Mouse (Mus musculus): Measurements from ENCODE around the gene Tmem80. TPM values are rescaled to one million over a fixed set of nuclear protein-coding genes. Genes with fewer than 3 reads are reported as not detected.

The Tmem80 gene
- total RNA-seq, 2 experiments from 2014 or later, result 10.2 to 10.6 TPM

DNA sequence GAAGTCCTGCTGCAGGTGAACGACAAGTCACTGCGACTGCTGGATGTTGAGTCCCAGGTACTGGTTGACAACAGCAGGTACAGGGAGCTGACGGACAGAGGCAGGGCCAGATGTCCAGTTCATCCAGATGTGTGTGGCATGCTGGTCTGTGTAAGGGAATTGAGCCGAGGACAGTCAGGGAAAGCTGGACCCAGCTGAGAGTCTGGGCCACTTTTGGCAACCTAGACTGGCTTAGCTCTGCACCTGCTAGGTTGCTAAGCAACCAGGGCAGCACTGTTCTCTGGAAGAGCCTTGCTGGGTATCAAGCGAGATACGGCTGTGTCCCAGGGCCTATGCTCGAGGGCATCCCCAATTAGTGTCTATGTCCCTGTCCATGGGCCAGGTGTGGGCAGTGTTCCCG lies 27.5 kb downstream of the Tmem80 start:
- no peak for DNase-seq
- intact Hi-C loops (cut with DNase I), result no loop called here

DNA sequence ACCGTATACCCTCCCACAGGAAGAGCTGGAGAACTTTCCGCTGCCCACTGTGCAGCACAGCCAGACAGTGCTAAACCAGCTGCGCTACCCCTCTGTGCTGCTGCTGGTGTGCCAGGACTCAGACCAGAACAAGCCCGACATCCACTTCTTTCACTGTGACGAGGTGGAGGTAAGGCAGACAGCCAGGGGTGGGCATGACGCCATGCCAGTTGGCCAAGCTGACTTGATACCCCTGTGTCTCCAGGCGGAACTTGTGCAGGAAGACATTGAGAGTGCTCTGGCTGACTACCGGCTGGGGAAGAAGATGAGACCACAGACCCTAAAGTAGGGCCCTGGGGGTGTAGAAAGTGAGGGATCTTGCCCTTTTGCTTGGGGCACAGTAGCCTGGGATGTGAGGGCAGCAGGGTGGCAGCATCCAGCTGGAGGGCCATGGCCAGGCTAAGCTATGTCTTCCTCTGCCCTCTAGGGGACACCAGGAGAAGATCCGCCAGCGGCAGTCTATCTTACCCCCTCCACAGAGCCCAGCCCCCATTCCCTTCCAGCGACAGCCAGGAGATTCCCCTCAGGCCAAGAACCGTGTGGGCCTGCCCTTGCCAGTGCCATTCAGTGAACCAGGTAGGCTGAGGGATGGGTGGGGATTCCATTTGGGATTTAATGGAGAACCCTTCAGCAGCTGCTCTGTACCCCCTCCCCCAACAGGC lies 28.2 kb downstream of the Tmem80 start:
- intact Hi-C loops (cut with DNase I), result no loop called here
- no peak for DNase-seq

DNA sequence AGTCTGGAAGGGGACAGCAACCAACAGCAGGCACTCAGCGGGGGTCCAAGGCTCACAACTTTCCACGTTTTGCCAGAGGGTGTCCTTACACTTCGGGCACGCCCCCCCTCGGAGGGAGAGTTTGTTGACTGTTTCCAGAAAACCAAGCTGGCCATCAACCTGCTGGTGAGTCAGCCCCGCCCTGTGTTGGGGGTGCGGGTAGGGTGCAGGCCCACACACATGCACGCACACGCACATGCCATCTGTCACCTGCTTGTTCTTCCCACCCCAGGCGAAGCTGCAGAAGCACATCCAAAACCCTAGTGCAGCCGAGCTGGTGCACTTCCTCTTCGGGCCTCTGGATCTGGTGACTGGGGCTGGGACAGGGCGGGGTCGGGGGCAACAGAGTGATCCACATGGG lies 29.4 kb downstream of the Tmem80 start:
- DNase-seq, result no peak
- intact Hi-C loops (cut with DNase I), result no loop called here

- intact Hi-C loops (cut with DNase I), result no loop called here
- no peak for DNase-seq
These were observed 34.0 kb downstream of the Tmem80 start for GRCm38 (mm10) chr7:141361510-141361909.

DNA sequence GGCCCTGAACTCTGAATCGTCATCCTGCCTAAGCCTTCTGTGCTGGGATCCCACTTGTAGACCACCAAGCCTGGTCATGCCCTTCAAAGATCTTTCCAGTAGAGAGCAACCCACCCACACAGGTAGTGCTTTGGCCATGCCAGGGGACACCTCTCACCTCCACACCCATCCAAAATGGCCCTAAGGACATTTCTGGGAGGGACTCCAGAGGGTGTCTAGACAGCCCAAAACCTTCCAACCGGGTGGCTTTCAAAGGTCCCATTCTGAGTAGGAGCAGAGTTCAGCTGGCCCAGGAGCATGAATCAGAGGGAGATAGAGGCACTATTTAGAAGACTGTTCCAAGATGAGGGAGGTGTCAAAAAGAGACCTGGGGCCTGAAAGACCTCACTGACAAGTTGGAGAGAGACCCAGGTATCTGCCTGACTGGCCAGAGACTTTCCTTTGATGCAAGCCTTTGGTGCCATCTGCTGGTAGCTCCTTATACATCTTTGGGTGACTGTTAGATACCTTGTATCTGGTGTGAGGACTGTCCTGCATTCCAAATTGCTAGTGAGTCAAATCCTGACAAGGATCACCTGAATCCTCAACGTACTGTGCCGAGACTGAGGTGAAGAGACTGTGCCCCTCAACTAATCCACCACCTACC lies 35.7 kb downstream of the Tmem80 start:
- peak in 1 of 2 experiments; percentile 21 for DNase-seq
- intact Hi-C loops (cut with DNase I), result no loop called here

DNA sequence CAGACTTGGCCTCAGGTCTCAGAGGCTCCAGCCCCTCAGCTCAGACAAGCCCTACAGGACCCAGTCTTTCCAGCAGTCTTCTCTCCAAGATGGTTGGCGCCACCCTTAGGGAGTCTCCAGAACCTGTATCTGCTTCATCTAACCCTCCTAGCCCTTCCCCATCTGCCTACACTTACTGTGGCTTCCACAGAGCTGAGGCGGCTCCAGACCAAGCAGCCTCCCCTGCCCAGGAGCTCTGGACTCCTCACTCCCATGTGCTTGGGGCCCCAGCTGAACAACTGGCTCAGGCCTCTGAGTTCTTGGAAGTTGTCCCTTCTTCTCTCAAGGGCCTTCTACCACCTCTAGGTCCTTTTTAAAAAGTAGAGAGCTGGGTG lies 36.2 kb downstream of the Tmem80 start:
- no peak for DNase-seq
- intact Hi-C loops (cut with DNase I), result loop anchor here (1.0 kb wide), 1 partner anchor 98 kb away; no protein-coding TSS in a partner anchor

DNA sequence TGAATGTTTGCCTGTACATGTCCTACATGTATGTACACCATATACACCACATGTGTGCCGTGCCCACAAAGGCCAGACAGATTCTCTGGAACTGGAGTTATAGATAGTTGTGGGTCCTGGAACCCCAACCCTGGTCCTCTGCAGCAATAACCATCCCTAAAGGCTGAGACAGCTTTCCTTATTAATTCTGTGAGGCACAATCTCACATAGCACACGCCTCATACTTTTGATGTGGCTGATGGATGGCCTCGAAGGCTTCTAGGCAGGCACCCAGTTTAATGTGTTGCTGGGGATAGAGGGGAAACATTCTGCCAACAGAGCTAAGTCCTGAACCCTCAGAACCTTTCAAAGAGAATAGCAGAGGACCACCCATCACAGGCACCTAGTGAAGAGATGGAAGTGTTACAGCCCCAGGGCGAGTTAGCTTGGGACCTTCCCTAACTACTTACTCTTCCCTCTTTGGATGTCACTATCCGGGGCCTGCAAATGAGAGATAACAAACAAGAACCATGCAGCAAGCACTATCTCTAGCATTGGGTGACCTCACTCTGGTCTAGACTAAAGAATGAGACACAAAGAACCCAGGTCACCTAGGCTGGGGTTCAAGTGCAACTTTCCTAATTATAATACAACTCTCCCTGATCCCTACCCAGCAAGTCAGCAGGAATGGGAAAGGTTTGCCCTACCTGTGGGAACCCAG lies 37.0 kb downstream of the Tmem80 start:
- intact Hi-C loops (cut with DNase I), result loop anchor here (1.0 kb wide), 1 partner anchor 99 kb away; no protein-coding TSS in a partner anchor
- DNase-seq, result no peak

- DNase-seq, result no peak
- intact Hi-C loops (cut with DNase I), result no loop called here
These were observed 37.5 kb downstream of the Tmem80 start for GRCm38 (mm10) chr7:141365049-141365445.

- DNase-seq, result no peak
- intact Hi-C loops (cut with DNase I), result no loop called here
These were observed 39.8 kb downstream of the Tmem80 start for GRCm38 (mm10) chr7:141367358-141367757.

DNA sequence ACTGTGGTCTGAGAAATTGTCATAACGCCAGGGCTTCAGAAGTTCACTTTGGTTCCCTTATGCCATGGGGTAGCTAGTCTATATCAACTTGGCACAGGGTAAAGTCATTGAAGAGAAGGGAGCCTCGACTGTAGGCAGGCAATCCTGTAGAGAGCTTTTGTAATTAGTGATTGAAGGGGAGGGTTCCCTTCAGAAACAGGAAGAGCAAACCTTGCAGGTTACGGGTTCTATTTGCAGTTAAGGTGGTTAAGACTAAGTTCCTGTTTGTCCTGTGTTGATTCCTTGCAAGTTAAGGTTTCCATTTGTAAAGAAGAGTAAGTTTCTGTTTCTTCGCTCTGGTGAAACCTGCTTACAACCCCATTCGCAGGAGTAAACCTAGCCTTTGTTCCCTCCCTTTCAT lies 42.4 kb downstream of the Tmem80 start:
- intact Hi-C loops (cut with DNase I), result no loop called here
- no peak for DNase-seq

- no peak for DNase-seq
- intact Hi-C loops (cut with DNase I), result no loop called here
These were observed 44.5 kb downstream of the Tmem80 start for GRCm38 (mm10) chr7:141371942-141372595.

DNA sequence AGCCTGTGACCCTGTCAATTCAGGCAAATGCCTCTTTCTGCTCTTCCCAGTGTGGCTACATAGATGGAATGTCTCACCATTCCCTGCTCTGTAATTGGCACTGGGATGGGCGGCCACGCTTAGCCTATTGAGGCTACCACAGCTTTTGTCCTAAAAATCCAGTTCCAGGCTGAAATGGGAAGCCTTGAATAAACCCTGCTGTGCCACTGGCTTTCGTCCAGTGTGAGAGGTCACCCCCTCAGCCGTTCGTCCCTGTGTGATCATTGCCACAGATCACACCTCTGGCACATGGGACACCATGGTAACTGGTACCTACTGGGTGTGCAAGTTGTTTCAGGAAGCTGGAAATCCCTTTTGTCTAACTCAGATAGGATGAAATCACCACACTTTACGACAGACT lies 46.1 kb downstream of the Tmem80 start:
- intact Hi-C loops (cut with DNase I), result no loop called here
- no peak for DNase-seq

DNA sequence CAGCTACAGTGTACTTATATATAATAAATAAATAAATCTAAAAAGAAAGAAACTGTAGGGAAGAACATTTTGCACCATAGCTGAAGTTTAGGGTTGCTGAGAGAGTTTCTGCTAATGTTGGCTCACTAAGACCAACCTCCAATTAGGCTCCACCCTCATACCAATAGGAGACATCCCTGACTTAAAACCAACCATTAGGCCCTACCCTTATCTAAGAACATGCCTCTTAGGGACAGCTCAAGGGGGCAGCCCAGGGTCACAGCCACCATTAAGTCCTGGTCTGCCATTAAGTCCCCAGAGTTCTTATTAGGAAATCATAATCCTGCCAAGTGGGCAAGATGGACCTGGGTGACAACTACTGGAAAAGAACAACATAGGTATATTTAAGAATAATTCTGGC lies 46.9 kb downstream of the Tmem80 start:
- intact Hi-C loops (cut with DNase I), result no loop called here
- no peak for DNase-seq

DNA sequence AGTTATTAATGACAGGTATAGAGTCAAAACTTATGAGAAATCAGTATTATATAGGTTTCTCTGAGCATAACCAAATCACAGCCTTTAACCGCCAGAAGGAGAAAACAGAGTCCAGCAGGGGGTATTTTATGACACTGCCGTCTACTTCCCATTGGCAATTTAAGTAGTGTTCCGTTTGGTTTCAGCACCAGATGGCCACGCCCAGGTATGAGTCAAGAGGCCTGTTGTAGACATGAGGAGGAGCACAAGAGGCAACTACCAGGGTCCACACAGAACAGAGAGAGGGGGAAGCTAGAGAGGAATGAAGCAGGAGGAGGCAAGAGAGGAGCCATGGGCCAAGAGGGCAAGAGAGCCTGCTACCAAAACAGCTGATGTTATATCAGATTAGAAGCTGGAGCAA lies 52.0 kb downstream of the Tmem80 start:
- peak in 1 of 2 experiments; percentile 9 for DNase-seq
- intact Hi-C loops (cut with DNase I), result no loop called here

DNA sequence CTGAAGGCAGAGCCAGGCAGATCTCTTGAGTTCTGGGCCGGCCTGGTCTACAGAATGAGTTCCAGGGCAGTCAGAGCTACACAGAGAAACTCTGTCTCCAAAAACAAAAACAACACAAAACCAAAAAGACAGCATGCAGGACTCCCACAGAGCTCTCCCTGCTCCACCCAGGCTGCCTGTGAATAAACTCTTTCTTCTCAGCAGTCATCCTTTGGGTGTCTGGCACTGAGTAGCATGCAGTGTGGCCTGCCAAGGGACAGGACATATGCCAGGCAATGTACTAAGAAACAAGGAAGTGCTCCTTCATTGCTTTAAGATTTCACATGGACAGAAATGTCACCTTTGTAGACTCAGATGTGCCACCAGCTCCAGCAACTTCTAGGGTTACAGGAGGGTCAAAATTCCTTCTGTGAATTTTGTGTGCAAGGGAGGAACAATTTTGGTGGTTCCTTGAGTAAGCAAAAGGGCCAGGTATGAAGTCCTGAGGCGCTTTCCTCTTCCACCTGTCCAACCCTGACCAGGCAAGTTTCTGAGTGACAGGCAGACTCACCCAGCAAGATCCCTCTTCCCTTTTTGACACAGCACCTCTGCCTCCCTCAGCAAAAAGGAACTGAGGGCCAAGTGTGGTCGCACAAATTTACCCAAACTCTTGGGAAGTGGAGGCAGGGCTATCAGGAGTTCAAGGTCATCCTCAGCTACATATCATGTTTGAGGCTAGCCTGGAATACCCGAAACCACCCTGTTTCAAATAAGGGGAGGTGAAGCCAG lies 53.7 kb downstream of the Tmem80 start:
- no peak for DNase-seq
- intact Hi-C loops (cut with DNase I), result no loop called here

Other genes with a start within 250 kb of the Tmem80 start
- under 1 TPM in 1 of 2 experiments, not detected in 1; 0.12 TPM for gene Pkp3, start 249.5 kb upstream of the Tmem80 start, total RNA-seq (2021)
- gene Sigirr, start 227.2 kb upstream of the Tmem80 start, total RNA-seq (2021), result 1 to 10 TPM; 1.7 to 2.0 TPM
- gene Ano9, start 209.9 kb upstream of the Tmem80 start, total RNA-seq (2021), result not detected
- 10 to 100 TPM; 15.9 to 18.7 TPM for gene Ptdss2, start 205.4 kb upstream of the Tmem80 start, total RNA-seq (2021)
- gene Rnh1, start 154.9 kb upstream of the Tmem80 start, total RNA-seq (2021), result 10 to 100 TPM; 41.8 to 45.9 TPM
- 100 to 1,000 TPM; 148 to 163 TPM for gene Hras, start 133.7 kb upstream of the Tmem80 start, total RNA-seq (2021)
- 1 to 10 TPM; 2.0 to 2.1 TPM for gene Lrrc56, start 133.6 kb upstream of the Tmem80 start, total RNA-seq (2021)
- not detected for gene Lmntd2, start 113.7 kb upstream of the Tmem80 start, total RNA-seq (2021)
- gene Rassf7, start 111.9 kb upstream of the Tmem80 start, total RNA-seq (2021), result under 1 TPM in 1 of 2 experiments, not detected in 1; 0.59 TPM
- gene Phrf1, start 99.0 kb upstream of the Tmem80 start, total RNA-seq (2021), result 10 to 100 TPM; 19.2 to 20.6 TPM
- 1 to 10 TPM in 1 of 2 experiments, under 1 TPM in 1; 0.71 to 2.5 TPM for gene Irf7, start 61.3 kb upstream of the Tmem80 start, total RNA-seq (2021)
- under 1 TPM in 1 of 2 experiments, not detected in 1; 0.12 TPM for gene Cdhr5, start 51.0 kb upstream of the Tmem80 start, total RNA-seq (2021)
- gene Sct, start 48.6 kb upstream of the Tmem80 start, total RNA-seq (2021), result not detected
- not detected for gene Drd4, start 35.7 kb upstream of the Tmem80 start, total RNA-seq (2021)
- 10 to 100 TPM; 13.9 to 14.8 TPM for gene Deaf1, start within 50 bp of the Tmem80 start, total RNA-seq (2021)
- gene Eps8l2, start 11.1 kb downstream of the Tmem80 start, total RNA-seq (2021), result 1 to 10 TPM; 2.1 to 2.5 TPM
- gene Taldo1, start 64.5 kb downstream of the Tmem80 start, total RNA-seq (2021), result 10 to 100 TPM; 81.0 to 82.7 TPM
- gene Gatd1, start 86.4 kb downstream of the Tmem80 start, total RNA-seq (2021), result 1 to 10 TPM; 6.3 to 6.7 TPM
- gene Cend1, start 101.8 kb downstream of the Tmem80 start, total RNA-seq (2021), result under 1 TPM; 0.20 to 0.39 TPM
- 10 to 100 TPM; 15.6 to 38.4 TPM for gene Slc25a22, start 110.2 kb downstream of the Tmem80 start, total RNA-seq (2021)
- gene Pidd1, start 116.3 kb downstream of the Tmem80 start, total RNA-seq (2021), result under 1 TPM; 0.15 to 0.18 TPM
- 100 to 1,000 TPM; 466 to 562 TPM for gene Rplp2, start 119.6 kb downstream of the Tmem80 start, total RNA-seq (2021)
- gene Pnpla2, start 127.5 kb downstream of the Tmem80 start, total RNA-seq (2021), result 100 to 1,000 TPM; 306 to 361 TPM
- gene Cracr2b, start 133.4 kb downstream of the Tmem80 start, total RNA-seq (2021), result 1 to 10 TPM; 6.3 to 7.4 TPM
- gene Cd151, start 139.7 kb downstream of the Tmem80 start, total RNA-seq (2021), result 10 to 100 TPM; 65.6 to 83.2 TPM
- gene Polr2l, start 147.4 kb downstream of the Tmem80 start, total RNA-seq (2021), result 10 to 100 TPM; 53.1 to 58.7 TPM
- gene Tspan4, start 147.5 kb downstream of the Tmem80 start, total RNA-seq (2021), result 10 to 100 TPM in 1 of 2 experiments, 1 to 10 TPM in 1; 7.2 to 14.1 TPM
- 10 to 100 TPM; 13.9 to 14.5 TPM for gene Chid1, start 212.1 kb downstream of the Tmem80 start, total RNA-seq (2021)
- gene Ap2a2, start 234.4 kb downstream of the Tmem80 start, total RNA-seq (2021), result 10 to 100 TPM; 45.3 to 46.6 TPM

All from gastrocnemius, postnatal 36 days (tissue).